Mouse (Mus musculus) right cerebral cortex, postnatal 25 days (tissue): ENCODE data around the gene Ndufv3.
A peak's percentile ranks its signal among the peaks of the same experiment; 100 is the strongest.

Source experiments
- DNase-seq: peaks from one replicate; pipeline ENCODE4 v3.0.0; 2022

Gene Ndufv3

DNA sequence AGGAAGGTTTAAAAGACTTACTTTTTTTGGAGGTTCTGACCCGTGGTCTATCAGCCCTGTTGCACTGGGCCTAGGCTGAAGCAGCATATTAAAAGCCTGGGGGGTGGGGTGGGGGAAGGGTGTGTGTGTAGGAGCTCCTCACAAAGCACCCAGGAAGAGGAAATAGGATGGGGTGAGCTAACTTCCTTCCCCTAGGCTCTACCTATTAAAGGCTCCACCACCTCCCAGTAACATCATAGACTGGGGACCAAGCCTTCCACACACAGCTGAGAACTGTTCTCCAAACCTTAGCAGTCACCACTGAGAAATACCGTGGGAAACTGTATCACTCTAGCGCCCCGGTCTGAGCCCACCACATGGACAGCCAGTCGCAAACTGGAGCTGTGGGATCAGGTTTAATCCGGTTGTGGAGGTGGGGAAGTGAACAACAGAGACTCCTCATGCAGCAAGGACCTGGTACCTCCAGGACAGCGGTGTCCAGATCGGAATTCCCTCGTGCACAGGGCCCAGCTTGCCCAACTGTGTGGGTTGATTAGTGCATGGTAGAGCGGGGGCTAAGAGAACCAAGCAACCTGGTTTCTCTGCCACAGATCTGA is 38.1 kb downstream of the Ndufv3 start:
- DNase-seq = no peak

DNA sequence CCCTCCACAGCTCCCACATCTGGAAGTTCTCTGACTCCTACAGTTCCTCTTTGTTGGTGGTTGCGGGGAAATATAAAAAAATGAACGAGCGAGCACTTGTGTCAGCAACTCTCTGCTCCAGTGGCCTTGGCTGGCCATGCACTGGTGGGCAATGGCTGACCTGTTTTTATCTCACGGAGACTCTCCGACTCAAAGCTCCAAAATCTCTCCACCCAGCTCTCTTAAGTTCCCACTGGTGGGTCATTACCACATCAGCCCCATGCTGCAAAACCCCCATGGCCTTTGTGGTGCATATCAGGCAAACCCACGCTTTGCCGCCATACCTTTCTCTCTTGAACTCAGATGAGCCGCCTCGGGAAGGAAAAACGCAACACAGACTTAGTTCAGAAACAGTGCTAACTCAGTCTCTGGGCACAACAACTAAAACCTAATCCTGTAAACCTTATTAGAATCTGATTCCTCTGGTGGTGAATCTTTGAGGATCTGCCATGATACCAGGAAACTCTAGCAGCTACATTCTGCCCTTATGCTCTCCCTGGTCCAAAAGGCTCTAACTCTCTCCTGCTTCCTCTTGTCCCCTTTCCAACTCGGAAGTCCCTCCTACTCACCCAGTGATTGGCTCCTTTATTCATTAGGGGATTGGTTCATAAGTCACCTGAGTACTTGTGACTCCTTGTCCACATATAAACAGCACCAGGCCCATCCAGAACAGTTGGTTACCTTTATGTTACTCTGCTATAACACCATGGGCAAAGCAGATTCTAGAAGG is 39.3 kb downstream of the Ndufv3 start:
- DNase-seq = no peak

DNA sequence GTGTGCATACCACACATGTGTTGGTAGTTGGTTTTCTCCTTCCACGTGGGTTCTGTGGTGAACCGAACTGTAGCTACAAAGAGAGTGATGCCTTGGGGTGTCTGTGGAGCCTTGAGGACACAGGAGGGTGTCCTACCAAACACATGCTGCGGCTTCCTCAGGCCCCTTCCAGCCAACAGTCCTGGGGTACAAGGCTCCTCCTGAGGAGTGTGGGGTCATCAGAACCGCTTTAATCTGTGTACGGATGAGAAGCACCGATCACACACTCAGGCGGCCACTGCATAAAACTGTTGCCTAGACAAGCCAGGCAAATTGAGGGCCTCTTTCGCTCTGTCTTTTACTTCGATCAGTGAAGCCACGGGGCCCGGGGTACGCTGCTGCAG is 43.7 kb downstream of the Ndufv3 start:
- peak; percentile 29 for DNase-seq

DNA sequence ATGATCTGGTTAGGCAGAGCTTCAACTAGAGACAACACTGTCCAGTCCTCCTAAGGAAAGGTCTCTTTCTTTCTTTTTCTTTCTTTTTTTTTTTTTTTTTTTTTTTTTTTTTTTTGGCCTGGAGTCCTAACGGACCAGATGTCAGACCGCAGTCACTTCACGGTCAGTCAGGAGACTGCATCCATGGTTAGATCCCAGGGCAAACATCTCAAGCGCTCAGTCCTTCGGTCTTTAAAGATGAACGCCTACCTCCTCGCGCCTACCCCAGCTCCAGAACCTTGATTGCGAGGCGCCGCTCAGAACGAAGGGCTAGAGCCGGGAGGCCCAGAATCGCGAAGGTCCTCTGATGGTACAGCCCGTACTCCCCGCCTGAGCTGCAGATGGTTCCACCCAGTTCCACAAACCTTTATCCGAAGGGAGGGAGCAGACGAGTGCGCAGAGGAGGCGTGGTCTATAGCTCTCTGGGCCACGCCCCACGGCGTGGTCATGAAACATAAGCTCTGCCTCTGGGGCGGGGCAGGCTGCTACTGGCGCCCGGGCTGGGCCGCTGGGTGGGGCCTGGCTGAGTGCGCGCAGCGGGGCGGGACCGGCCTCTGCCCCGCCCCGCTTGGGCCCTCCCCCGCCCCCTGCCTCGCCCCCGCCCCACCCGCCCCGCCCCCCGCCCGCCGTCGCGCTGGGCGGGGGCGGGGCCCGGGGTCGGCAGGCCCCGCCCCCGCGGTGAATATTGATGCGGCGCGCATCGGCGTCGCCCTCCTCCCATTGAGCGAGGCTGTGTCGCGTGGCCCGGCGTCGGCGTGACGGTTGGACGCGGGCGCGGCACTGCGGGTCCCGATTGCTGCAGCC is 44.3 kb downstream of the Ndufv3 start, which contains the start of gene Pknox1:
TSS of gene Pknox1 (plus strand) at position 720 of the 843 bp plus-strand sequence.
- DNase-seq = peak; percentile 99

DNA sequence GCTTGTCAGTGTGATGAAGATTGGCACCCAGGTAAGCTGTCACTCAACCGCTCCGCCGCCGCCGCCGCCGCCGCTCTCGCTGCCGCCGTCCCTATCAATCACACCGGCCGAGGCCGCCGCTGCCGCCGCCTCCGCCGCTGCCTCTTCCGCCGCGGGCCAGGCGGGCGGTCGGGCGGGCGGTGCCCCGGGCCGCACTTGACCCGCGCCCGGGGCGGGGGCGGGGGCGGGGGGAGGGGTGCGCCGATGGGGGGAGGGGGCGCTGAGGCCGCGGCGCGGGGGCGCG is 44.9 kb downstream of the Ndufv3 start:
- DNase-seq = no peak

DNA sequence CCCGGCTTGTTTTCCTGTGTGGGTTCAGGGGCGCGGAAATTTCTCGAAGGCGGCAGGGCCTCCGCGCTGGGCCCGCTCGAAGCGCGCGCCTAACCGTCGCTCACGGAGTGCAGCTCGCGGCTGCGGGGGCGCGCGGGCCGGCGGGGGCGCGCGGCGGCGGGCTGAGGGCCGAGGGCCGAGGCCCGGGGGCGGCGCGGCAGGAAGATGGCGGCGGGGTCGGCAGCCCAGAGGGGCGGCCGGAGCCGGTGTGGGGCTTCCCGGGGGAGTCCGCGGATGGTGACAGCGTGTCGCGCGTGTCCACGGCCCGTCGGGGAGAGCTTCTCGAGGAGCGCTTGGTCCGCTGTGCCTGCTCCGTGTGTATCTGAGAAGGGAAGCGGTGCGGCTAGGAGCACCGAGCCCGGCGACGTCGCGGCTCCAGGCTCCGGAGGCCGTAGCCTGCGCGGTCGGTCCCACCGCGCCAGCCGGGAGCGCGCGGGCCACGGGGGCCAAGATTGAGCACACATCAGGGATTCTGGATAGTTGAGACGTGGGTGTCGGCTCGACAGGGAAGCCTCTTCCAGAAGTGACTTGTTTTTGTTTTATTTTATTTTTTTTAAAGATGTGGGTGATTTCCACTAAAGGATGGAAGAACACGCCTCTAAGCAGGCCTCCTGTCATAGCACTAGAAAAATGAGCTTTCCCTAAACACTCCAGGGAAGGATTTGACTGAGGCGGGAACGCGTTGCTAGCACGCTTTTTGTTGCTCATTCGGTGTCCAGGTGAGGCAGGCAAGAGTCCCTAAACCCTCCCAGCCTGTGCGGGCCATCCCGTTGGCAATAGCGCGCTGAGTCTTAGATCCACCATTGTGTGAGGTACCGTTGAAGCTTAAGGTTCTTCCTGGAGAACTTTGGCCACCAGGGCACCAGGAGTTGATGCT is 45.5 kb downstream of the Ndufv3 start:
- peak; percentile 66 for DNase-seq

DNA sequence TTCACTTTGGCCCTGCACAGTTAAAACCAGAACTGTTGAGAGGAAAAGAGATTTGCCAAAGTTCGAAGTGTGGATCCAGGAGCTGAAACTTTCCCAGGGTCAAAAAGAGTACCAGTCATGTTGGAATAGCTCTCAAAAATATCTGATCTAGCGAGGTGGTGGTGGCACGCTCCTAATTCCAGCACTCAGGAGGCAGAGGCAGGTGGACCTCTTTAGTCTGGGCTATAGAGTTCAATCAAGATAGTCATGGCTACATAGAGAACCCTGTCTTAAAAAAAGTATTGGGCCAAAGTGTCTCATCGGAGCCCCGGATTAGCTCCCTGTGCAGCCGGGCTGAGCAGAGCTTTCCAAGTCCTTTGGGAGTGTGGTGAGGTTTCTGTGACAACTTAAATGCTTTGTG is 46.4 kb downstream of the Ndufv3 start:
- no peak for DNase-seq

DNA sequence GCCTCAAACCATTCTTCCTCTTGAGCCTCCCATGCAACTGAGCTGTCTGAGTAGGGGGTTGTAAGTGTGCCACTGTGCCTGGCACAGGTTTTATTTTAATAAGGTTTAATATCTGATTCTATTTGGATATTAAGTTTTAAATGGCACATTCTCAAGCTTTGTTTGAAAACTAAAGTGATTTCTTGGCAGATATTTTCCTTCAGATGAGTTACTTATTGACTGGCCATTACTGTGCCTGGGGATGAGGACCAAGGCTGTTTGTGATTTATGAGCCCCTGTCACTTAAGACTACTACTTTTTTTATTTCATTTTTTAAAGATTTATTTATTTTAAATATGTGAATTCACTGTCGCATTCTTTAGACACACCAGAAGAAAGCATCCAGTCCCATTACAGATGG is 49.8 kb downstream of the Ndufv3 start:
- DNase-seq = no peak

DNA sequence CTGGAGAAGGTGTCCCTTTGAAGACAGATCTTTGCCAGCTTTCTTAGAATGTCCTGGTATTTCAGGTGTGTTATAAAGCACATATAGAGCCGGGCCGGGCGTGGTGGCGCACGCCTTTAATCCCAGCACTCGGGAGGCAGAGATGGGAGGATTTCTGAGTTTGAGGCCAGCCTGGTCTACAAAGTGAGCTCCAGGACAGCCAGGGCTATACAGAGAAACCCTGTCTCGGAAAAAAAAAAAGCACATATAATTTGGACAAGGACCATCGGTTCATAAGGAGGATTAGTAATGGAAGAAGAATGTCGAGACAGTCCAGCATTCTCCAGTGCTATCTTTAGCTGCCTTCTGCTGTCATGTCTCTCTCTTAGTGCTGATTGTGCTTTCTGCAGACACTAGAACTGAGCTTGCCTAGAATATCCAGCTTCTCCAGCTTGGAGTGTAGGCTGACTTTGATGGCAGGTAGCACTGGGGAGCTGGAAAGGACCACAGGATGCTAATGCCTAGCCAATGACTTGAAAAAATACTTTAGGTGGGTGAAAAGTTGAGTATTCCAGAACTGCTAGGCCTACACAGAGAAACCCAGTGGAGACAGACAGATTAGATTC is 50.5 kb downstream of the Ndufv3 start:
- no peak for DNase-seq

DNA sequence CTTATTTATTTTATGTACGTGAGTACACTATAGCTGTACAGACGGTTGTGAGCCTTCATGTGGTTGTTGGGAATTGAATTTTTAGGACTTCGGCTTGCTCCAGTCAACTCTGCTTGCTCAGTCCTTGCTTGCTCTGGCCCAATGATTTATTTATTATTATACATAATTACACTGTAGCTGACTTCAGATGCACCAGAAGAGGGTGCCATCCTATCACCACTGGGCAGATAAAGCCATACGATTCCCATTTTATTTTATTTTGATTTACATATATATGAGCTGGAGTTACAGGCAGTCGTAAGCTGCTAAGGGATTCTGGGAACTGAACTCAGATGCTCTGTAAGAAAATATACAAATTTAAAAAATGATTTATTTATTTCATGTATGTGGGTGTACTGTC is 51.8 kb downstream of the Ndufv3 start:
- no peak for DNase-seq

DNA sequence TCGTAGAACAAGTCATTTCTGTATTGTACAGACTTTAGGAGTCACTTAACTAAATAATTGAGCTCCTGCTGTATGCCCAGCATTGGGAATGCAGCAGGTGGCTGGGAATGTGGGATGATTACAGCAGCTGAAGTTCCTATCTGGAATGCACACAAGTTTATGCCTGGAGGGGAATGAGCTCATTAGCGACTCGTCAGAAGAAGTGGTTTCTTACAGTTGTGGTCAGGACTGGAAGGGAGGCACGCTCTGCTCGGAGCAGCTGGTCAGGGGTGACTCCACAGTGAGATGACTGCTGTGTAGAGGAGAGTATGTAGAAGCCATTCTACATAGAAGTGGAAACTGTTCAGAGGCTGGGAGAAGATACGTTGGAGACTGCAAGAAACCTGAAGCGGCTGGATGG is 54.7 kb downstream of the Ndufv3 start:
- DNase-seq = no peak

DNA sequence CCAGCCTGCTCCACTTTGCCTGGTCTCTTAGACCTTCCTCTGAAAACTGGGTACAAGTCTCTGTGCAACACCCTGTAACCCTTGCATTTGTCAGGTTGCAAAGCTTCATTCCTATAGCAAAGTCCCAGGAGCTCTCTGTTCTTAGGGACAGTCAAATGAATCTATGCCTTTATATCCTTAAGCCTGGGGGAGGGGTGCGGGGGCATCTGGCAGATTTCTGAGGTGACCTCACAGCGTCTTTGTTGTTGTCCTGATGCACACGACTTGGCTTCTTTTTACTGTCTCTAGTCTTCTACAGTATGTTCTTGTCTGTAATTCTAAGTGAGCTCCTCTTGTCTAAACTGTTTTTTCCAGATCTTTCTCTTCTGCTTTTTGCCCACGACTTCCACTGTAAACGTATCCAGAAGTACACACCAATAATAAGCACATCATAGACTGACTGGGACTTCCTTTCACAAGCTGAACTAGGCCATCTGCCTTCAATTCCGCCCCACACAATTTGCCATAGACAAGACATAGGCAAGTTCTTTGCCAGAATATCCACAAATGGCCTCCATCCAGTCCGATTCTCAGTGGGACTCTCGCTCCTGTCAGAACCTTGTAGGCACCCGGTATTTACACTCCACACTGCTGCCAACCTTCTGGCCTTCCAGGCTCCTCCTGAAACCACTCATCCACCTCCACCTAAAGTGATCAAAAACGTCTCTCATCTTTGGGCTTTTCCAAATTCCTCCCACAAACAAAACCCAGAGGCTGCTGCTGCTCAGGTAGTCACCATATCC is 56.7 kb downstream of the Ndufv3 start:
- DNase-seq = no peak

DNA sequence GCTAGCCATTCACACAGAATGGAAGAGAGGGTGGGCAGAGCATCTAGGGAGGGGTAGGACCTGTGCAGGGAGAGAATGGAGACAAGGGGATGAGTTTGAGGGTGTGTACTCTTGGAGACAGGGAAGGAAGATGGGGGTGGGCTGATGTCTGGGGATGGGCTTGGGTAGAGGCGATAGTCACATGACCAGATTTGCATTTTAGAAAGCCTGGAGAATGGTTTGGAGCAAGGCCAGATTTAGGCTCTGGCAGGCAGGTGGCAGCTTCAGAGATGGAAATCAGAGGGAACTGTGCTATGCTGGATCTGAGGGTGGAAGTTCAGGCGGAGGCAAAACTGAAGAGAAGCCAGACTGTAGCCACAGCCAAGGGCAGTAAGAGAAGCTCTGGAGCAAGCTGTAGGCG is 60.4 kb downstream of the Ndufv3 start:
- no peak for DNase-seq
